Mouse (Mus musculus): ENCODE measurements around the gene Cib3. TPM values are rescaled to one million over a fixed set of nuclear protein-coding genes. Genes with fewer than 3 reads are reported as not detected.
A peak's percentile ranks its signal among the peaks of the same experiment; 100 is the strongest.

Gene Cib3
- total RNA-seq (2014; rRNA removed) (not detected in 2 replicates), polyA plus RNA-seq (2015; fragmentation: Nextera tagmentation; extraction: Ambion mirVana) (not detected in 2 replicates)

GRCm38 (mm10) chr8:72212751-72213150 is at the start of gene Cib3:
Gene Cib3, minus strand, starts transcription at chr8:72212837.
- no peak for TF ChIP-seq CTCF (IDR thresholded peaks at IDR 0.05)
- ATAC-seq (ENCODE audit: low FRiP score) = no peak
- 55% methylated on average over 4 of the region's 4 CpGs for WGBS

GRCm38 (mm10) chr8:72261872-72262271 is 49.2 kb upstream of the Cib3 start:
- no peak for ATAC-seq (ENCODE audit: low FRiP score)
- Histone ChIP-seq H3K36me3 (ENCODE audit: insufficient read depth, low read length) (no peaks in the 10 kb centered on the region), H3K9me3 (ENCODE audit: low read length) (no peaks in the 10 kb centered on the region), H3K4me3 (ENCODE audit: low read depth, low read length) (no peak overlapping the region), H3K27me3 (ENCODE audit: insufficient read depth, low read length) (no peaks in the 10 kb centered on the region), H3K4me1 (ENCODE audit: insufficient read depth, low read length) (no peaks in the 10 kb centered on the region), H3K4me2 (ENCODE audit: low read depth, low read length, poor library complexity, severe bottlenecking) (no peak overlapping the region), H3K9ac (replicated peaks; ENCODE audit: low read length, poor library complexity, severe bottlenecking) (no peak overlapping the region), H3K27ac (ENCODE audit: low read depth, low read length) (no peak overlapping the region)
- 51% methylated on average over 5 of the region's 5 CpGs for WGBS
- peak; percentile 47; the same call in 1 of the 2 replicates for TF ChIP-seq CTCF (IDR thresholded peaks at IDR 0.05)
- DNase-seq (ENCODE audit: low spot score) = no peak

More at GRCm38 (mm10) chr8:72212751-72213150, at the start of gene Cib3:
- H3K4me2 ChIP-seq (ENCODE audit: low read depth, low read length, poor library complexity, severe bottlenecking) = no peak within 1 kb of the TSS
- no peak for DNase-seq (ENCODE audit: low spot score)
- H3K27ac ChIP-seq (ENCODE audit: low read depth, low read length) = no peak within 1 kb of the TSS
- H3K9ac ChIP-seq (replicated peaks; ENCODE audit: low read length, poor library complexity, severe bottlenecking) = no peak within 1 kb of the TSS
- H3K27me3 ChIP-seq (ENCODE audit: insufficient read depth, low read length) = no peaks in the 10 kb centered on the region; the same call in 1 of the 2 replicates
- H3K36me3 ChIP-seq (ENCODE audit: insufficient read depth, low read length) = no peaks in the 10 kb centered on the region
- H3K9me3 ChIP-seq (ENCODE audit: low read length) = no peaks in the 10 kb centered on the region
- H3K4me1 ChIP-seq (ENCODE audit: insufficient read depth, low read length) = no peaks in the 10 kb centered on the region
- H3K4me3 ChIP-seq (ENCODE audit: low read depth, low read length) = no peak within 1 kb of the TSS

- Histone ChIP-seq H3K9ac (replicated peaks; ENCODE audit: low read length, poor library complexity, severe bottlenecking) (no peak overlapping the region), H3K4me1 (ENCODE audit: insufficient read depth, low read length) (no peaks in the 10 kb centered on the region), H3K27ac (ENCODE audit: low read depth, low read length) (no peak overlapping the region), H3K9me3 (ENCODE audit: low read length) (no peaks in the 10 kb centered on the region), H3K4me2 (ENCODE audit: low read depth, low read length, poor library complexity, severe bottlenecking) (no peak overlapping the region), H3K36me3 (ENCODE audit: insufficient read depth, low read length) (no peaks in the 10 kb centered on the region), H3K27me3 (ENCODE audit: insufficient read depth, low read length) (no peaks in the 10 kb centered on the region), H3K4me3 (ENCODE audit: low read depth, low read length) (no peak overlapping the region)
- no peak for TF ChIP-seq CTCF (IDR thresholded peaks at IDR 0.05)
- DNase-seq (ENCODE audit: low spot score) (no peak), ATAC-seq (ENCODE audit: low FRiP score) (no peak)
These were observed 48.8 kb upstream of the Cib3 start for GRCm38 (mm10) chr8:72261431-72261830.

GRCm38 (mm10) chr8:72261019-72261418 is 48.4 kb upstream of the Cib3 start:
- no peak overlapping the region for H3K4me3 ChIP-seq (ENCODE audit: low read depth, low read length)
- peak; percentile 93 for TF ChIP-seq CTCF (IDR thresholded peaks at IDR 0.05)
- ATAC-seq (ENCODE audit: low FRiP score) = peak; percentile 77
- WGBS = 22% methylated on average over 2 of the region's 2 CpGs
- no peaks in the 10 kb centered on the region for H3K9me3 ChIP-seq (ENCODE audit: low read length)
- H3K9ac ChIP-seq (replicated peaks; ENCODE audit: low read length, poor library complexity, severe bottlenecking) = no peak overlapping the region
- DNase-seq (ENCODE audit: low spot score) = peak; percentile 81
- H3K27ac ChIP-seq (ENCODE audit: low read depth, low read length) = no peak overlapping the region
- no peaks in the 10 kb centered on the region for H3K4me1 ChIP-seq (ENCODE audit: insufficient read depth, low read length)
- no peak overlapping the region for H3K4me2 ChIP-seq (ENCODE audit: low read depth, low read length, poor library complexity, severe bottlenecking)
- no peaks in the 10 kb centered on the region for H3K27me3 ChIP-seq (ENCODE audit: insufficient read depth, low read length)
- 0 out of 2 replicates have a peak, but pooled peaks cover under 1% of the 10 kb centered on the region for H3K36me3 ChIP-seq (ENCODE audit: insufficient read depth, low read length)

- WGBS = 51% methylated on average over 4 of the region's 4 CpGs
- H3K4me3 ChIP-seq (ENCODE audit: low read depth, low read length) = no peak overlapping the region
- no peaks in the 10 kb centered on the region for H3K4me1 ChIP-seq (ENCODE audit: insufficient read depth, low read length)
- no peak for TF ChIP-seq CTCF (IDR thresholded peaks at IDR 0.05)
- 0 out of 2 replicates have a peak, but pooled peaks cover 5% of the 10 kb centered on the region for H3K36me3 ChIP-seq (ENCODE audit: insufficient read depth, low read length)
- H3K27ac ChIP-seq (ENCODE audit: low read depth, low read length) = no peak overlapping the region
- H3K27me3 ChIP-seq (ENCODE audit: insufficient read depth, low read length) = no peaks in the 10 kb centered on the region
- no peak overlapping the region for H3K4me2 ChIP-seq (ENCODE audit: low read depth, low read length, poor library complexity, severe bottlenecking)
- 0 out of 2 replicates have a peak, but pooled peaks have one; percentile 1 for ATAC-seq (ENCODE audit: low FRiP score)
- H3K9ac ChIP-seq (replicated peaks; ENCODE audit: low read length, poor library complexity, severe bottlenecking) = no peak overlapping the region
- H3K9me3 ChIP-seq (ENCODE audit: low read length) = no peaks in the 10 kb centered on the region
- DNase-seq (ENCODE audit: low spot score) = no peak
These were observed 47.9 kb upstream of the Cib3 start for GRCm38 (mm10) chr8:72260585-72260984.

- no peak overlapping the region for H3K9ac ChIP-seq (replicated peaks; ENCODE audit: low read length, poor library complexity, severe bottlenecking)
- peaks cover 12% of the 10 kb centered on the region; the same call in 1 of the 2 replicates for H3K36me3 ChIP-seq (ENCODE audit: insufficient read depth, low read length)
- no peak for ATAC-seq (ENCODE audit: low FRiP score)
- no peak for TF ChIP-seq CTCF (IDR thresholded peaks at IDR 0.05)
- no peak overlapping the region for H3K4me2 ChIP-seq (ENCODE audit: low read depth, low read length, poor library complexity, severe bottlenecking)
- WGBS = 69% methylated on average over 2 of the region's 2 CpGs
- H3K27ac ChIP-seq (ENCODE audit: low read depth, low read length) = no peak overlapping the region
- no peak overlapping the region for H3K4me3 ChIP-seq (ENCODE audit: low read depth, low read length)
- DNase-seq (ENCODE audit: low spot score) = no peak
- H3K4me1 ChIP-seq (ENCODE audit: insufficient read depth, low read length) = no peaks in the 10 kb centered on the region
- no peaks in the 10 kb centered on the region for H3K9me3 ChIP-seq (ENCODE audit: low read length)
- no peaks in the 10 kb centered on the region for H3K27me3 ChIP-seq (ENCODE audit: insufficient read depth, low read length)
These were observed 47.2 kb upstream of the Cib3 start for GRCm38 (mm10) chr8:72259862-72260261.
